Mouse (Mus musculus): ENCODE results near the gene Olfr1087.
"Not testable (repeated sequence)": the region's sequence is repeated elsewhere in the genome, so short reads cannot be mapped to it uniquely, and the experiment has no call there.

Gene Olfr1087
- long read RNA-seq, experiment 1, result 0 reads
- long read RNA-seq, experiment 2, result 0 reads

- intact Hi-C loops (cut with DNase I), result no loop called here
Observed at GRCm38 (mm10) chr2:86698295-86698694, at the start of gene Olfr1087. Olfr1087 (minus strand) TSS chr2:86698395.

- intact Hi-C loops (cut with DNase I), result no loop called here
Observed at GRCm38 (mm10) chr2:86733601-86734000, 35.4 kb upstream of the Olfr1087 start, which contains the start of gene Olfr1089. Olfr1089 (minus strand) TSS chr2:86733701.

GRCm38 (mm10) chr2:86679992-86680391 lies 18.2 kb downstream of the Olfr1087 start, which contains the start of gene Olfr1086:
Olfr1086 (minus strand) TSS chr2:86680092.
- intact Hi-C loops (cut with DNase I), result no loop called here

GRCm38 (mm10) chr2:86661919-86662318 lies 36.3 kb downstream of the Olfr1087 start, which contains the start of gene Olfr1085:
Olfr1085 (minus strand) TSS chr2:86662019.
- intact Hi-C loops (cut with DNase I), result no loop called here

GRCm38 (mm10) chr2:86639625-86640024 lies 58.6 kb downstream of the Olfr1087 start, which contains the start of gene Olfr1084:
Olfr1084 (minus strand) TSS chr2:86639725.
- intact Hi-C loops (cut with DNase I), result not testable (repeated sequence)
